In the genomic region with DNA sequence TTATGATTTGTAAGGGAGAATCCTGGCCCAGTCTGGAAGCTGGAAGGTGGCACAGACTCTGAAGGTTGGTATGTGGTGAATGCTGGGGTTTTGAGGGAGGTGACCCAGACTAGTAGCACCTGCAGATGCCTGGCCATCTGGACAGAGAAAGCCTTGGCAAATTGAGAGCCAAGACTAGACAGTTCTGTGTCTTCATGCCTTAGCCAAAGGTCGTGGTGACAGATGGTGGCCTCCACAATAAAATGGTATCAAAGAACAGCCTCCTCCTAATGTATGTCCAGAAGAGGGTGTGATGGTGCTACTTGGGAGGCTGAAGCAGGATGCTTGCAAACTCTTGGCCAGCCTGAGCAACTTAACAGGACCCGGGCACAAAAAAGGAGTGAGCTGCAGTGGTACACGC, we compare ENCODE assay signal across 20 mouse cellular contexts. TPM values are rescaled to one million over a fixed set of nuclear protein-coding genes. Genes with fewer than 3 reads are reported as not detected.
DNase-seq lines count a peak whose midpoint lies in the region; ATAC-seq lines count a peak whose summit lies in the region.
"Had no signal": no experiment of that assay in that cellular context is flagged by ENCODE, and none has a peak within 500 bp of the region (broad histone marks: within the 10 kb centered on the region; RNA-seq: fewer than 3 reads in every experiment).

No protein-coding gene starts in this region.

- H3K9ac ChIP-seq in lung, embryonic 15.5 days: no peak overlapping the region
- H3K9ac ChIP-seq in intestine, embryonic 16.5 days (ENCODE audit: low read depth, low read length): no peak overlapping the region; the same call in 1 of the 2 replicates
- H3K9ac ChIP-seq: forebrain, embryonic 13.5 days; hindbrain, embryonic 15.5 days; limb, embryonic 12.5 days; liver, embryonic 12.5 days; lung, embryonic 14.5 days had no signal

- H3K4me2 ChIP-seq in lung, embryonic 15.5 days: no peak overlapping the region
- peak overlapping the region; percentile 3; the same call in 1 of the 2 replicates for H3K4me2 ChIP-seq in intestine, embryonic 16.5 days (ENCODE audit: low read depth, low read length)
- H3K4me2 ChIP-seq: forebrain, embryonic 13.5 days; hindbrain, embryonic 15.5 days; limb, embryonic 12.5 days; liver, embryonic 12.5 days; lung, embryonic 14.5 days; midbrain, embryonic 11.5 days had no signal

- no peaks in the 10 kb centered on the region for H3K4me1 ChIP-seq in lung, embryonic 15.5 days
- H3K4me1 ChIP-seq in intestine, embryonic 16.5 days (ENCODE audit: control insufficient read depth, insufficient read depth, low read length): peaks cover 3% of the 10 kb centered on the region; the same call in 1 of the 2 replicates
- H3K4me1 ChIP-seq: forebrain, embryonic 13.5 days; heart, embryonic 10.5 days; hindbrain, embryonic 15.5 days; limb, embryonic 12.5 days; liver, embryonic 12.5 days had no signal

- DNase-seq in lung, postnatal 4 days: no peak
- peak; percentile 85 for DNase-seq in cerebellum, adult 11-12 months
- DNase-seq in cerebellum, postnatal 10 days: peak; percentile 67 to 77
- no peak for DNase-seq in ovary, postnatal 14 days (ENCODE audit: low spot score)
- DNase-seq: adrenal gland, postnatal 10 days; heart, postnatal 4 days; kidney, adult 18-20 months; right cerebral cortex, postnatal 14 days; spleen, adult 18-20 months had no signal

- H3K4me3 ChIP-seq in lung, embryonic 15.5 days: no peak overlapping the region
- no peak overlapping the region for H3K4me3 ChIP-seq in intestine, embryonic 16.5 days (ENCODE audit: low read length)
- H3K4me3 ChIP-seq: forebrain, embryonic 13.5 days; heart, embryonic 10.5 days; hindbrain, embryonic 15.5 days; limb, embryonic 12.5 days; liver, embryonic 12.5 days had no signal

- 65% methylated on average over 3 of the region's 3 CpGs for WGBS in lung, embryonic 15.5 days
- WGBS in intestine, embryonic 16.5 days: 63% methylated on average over 3 of the region's 3 CpGs

- H3K36me3 ChIP-seq in lung, embryonic 15.5 days: no peaks in the 10 kb centered on the region
- no peaks in the 10 kb centered on the region for H3K36me3 ChIP-seq in intestine, embryonic 16.5 days (ENCODE audit: control insufficient read depth, insufficient read depth, low read length)
- H3K36me3 ChIP-seq: heart, embryonic 10.5 days; hindbrain, embryonic 15.5 days; limb, embryonic 12.5 days; liver, embryonic 12.5 days had no signal

- ATAC-seq in lung, embryonic 15.5 days (ENCODE audit: borderline replicate concordance, extremely low read depth, low FRiP score, low TSS enrichment): no peak
- peak; percentile 15; the same call in 1 of the 2 replicates for ATAC-seq in intestine, embryonic 16.5 days
- no peak for ATAC-seq in activated CD4-positive, CD25-positive, alpha-beta regulatory T cell, adult 4 months
- no peak for ATAC-seq in CD4-positive, CD25-positive, alpha-beta regulatory T cell, adult 4 months
- ATAC-seq: forebrain, embryonic 13.5 days had no signal

- H3K27me3 ChIP-seq in lung, embryonic 15.5 days: no peaks in the 10 kb centered on the region
- no peaks in the 10 kb centered on the region for H3K27me3 ChIP-seq in intestine, embryonic 16.5 days (replicated peaks; ENCODE audit: control insufficient read depth, insufficient read depth, low read length)
- H3K27me3 ChIP-seq: forebrain, embryonic 13.5 days; hindbrain, embryonic 15.5 days; limb, embryonic 12.5 days; liver, embryonic 12.5 days had no signal

- H3K9me3 ChIP-seq in lung, embryonic 15.5 days: no peaks in the 10 kb centered on the region
- no peaks in the 10 kb centered on the region for H3K9me3 ChIP-seq in intestine, embryonic 16.5 days (ENCODE audit: control insufficient read depth, low read length)
- H3K9me3 ChIP-seq: forebrain, embryonic 13.5 days; heart, embryonic 10.5 days; hindbrain, embryonic 15.5 days; limb, embryonic 12.5 days; liver, embryonic 12.5 days had no signal

- peak overlapping the region; percentile 30; the same call in 1 of the 2 replicates for H3K27ac ChIP-seq in lung, embryonic 15.5 days
- H3K27ac ChIP-seq in intestine, embryonic 16.5 days (ENCODE audit: low read length): peak overlapping the region; percentile 69
- H3K27ac ChIP-seq: forebrain, embryonic 13.5 days; heart, embryonic 10.5 days; hindbrain, embryonic 15.5 days; limb, embryonic 12.5 days; liver, embryonic 12.5 days had no signal

RNA-seq across cellular contexts. Expression of gene Myo1g, which starts 16.5 kb away (rescaled TPM):
- polyA plus RNA-seq in lung, embryonic 15.5 days (2015; fragmentation: Nextera tagmentation; extraction: Ambion mirVana): 2.9 and 4.1 TPM in 2 replicates
- 2.3 and 3.1 TPM in 2 replicates for polyA plus RNA-seq in intestine, embryonic 16.5 days (2015; fragmentation: Nextera tagmentation; extraction: Ambion mirVana)
- polyA plus RNA-seq in activated CD4-positive, CD25-positive, alpha-beta regulatory T cell, adult 4 months (2017; shearing (Covaris generic)): 100 to 1,000 TPM; 138 to 145 TPM
- polyA plus RNA-seq in CD4-positive, CD25-positive, alpha-beta regulatory T cell, adult 4 months (2017; shearing (Covaris generic)): 100 to 1,000 TPM; 132 to 240 TPM

RNA-seq across cellular contexts. Expression of gene Purb, which starts 28.5 kb away (rescaled TPM):
- polyA plus RNA-seq in lung, embryonic 15.5 days (2015; fragmentation: Nextera tagmentation; extraction: Ambion mirVana): 28.1 and 28.8 TPM in 2 replicates
- 24.6 and 24.8 TPM in 2 replicates for polyA plus RNA-seq in intestine, embryonic 16.5 days (2015; fragmentation: Nextera tagmentation; extraction: Ambion mirVana)
- polyA plus RNA-seq in activated CD4-positive, CD25-positive, alpha-beta regulatory T cell, adult 4 months (2017; shearing (Covaris generic)): 10 to 100 TPM; 20.4 to 21.9 TPM
- polyA plus RNA-seq in CD4-positive, CD25-positive, alpha-beta regulatory T cell, adult 4 months (2017; shearing (Covaris generic)): 10 to 100 TPM; 22.2 to 22.3 TPM

RNA-seq across cellular contexts. Expression of gene Ccm2, which starts 42.5 kb away (rescaled TPM):
- polyA plus RNA-seq in lung, embryonic 15.5 days (2015; fragmentation: Nextera tagmentation; extraction: Ambion mirVana): 87.8 and 92.9 TPM in 2 replicates
- 67.7 and 69.9 TPM in 2 replicates for polyA plus RNA-seq in intestine, embryonic 16.5 days (2015; fragmentation: Nextera tagmentation; extraction: Ambion mirVana)
- polyA plus RNA-seq in activated CD4-positive, CD25-positive, alpha-beta regulatory T cell, adult 4 months (2017; shearing (Covaris generic)): 100 to 1,000 TPM; 136 TPM
- 100 to 1,000 TPM; 203 to 260 TPM for polyA plus RNA-seq in CD4-positive, CD25-positive, alpha-beta regulatory T cell, adult 4 months (2017; shearing (Covaris generic))

RNA-seq across cellular contexts. Expression of gene H2afv, which starts 60.0 kb away (rescaled TPM):
- 540 and 574 TPM in 2 replicates for polyA plus RNA-seq in lung, embryonic 15.5 days (2015; fragmentation: Nextera tagmentation; extraction: Ambion mirVana)
- 393 and 415 TPM in 2 replicates for polyA plus RNA-seq in intestine, embryonic 16.5 days (2015; fragmentation: Nextera tagmentation; extraction: Ambion mirVana)
- 100 to 1,000 TPM; 207 to 221 TPM for polyA plus RNA-seq in activated CD4-positive, CD25-positive, alpha-beta regulatory T cell, adult 4 months (2017; shearing (Covaris generic))
- 100 to 1,000 TPM; 147 to 164 TPM for polyA plus RNA-seq in CD4-positive, CD25-positive, alpha-beta regulatory T cell, adult 4 months (2017; shearing (Covaris generic))

Comparison
In these comparisons a context has a peak if more than half of its experiments do, and no peak if none do; other contexts are left out.
1. DNase-seq: peak in cerebellum, adult 11-12 months (single experiment) and cerebellum, postnatal 10 days (2 of 2); none in lung, postnatal 4 days (0 of 2) and ovary, postnatal 14 days (single experiment).
2. RNA of gene Myo1g, which starts 16.5 kb away (polyA plus RNA-seq): 132 to 240 TPM in CD4-positive, CD25-positive, alpha-beta regulatory T cell, adult 4 months and 138 to 145 TPM in activated CD4-positive, CD25-positive, alpha-beta regulatory T cell, adult 4 months; 2.9 to 4.1 TPM in lung, embryonic 15.5 days and 2.3 to 3.1 TPM in intestine, embryonic 16.5 days; every median in the first group is over 10 times any median in the second.